Mouse (Mus musculus): ENCODE data around the gene Tmem178b. TPM values are rescaled to one million over a fixed set of nuclear protein-coding genes. Genes with fewer than 3 reads are reported as not detected.
A peak's percentile ranks its signal among the peaks of the same experiment; 100 is the strongest.

Tmem178b gene
- polyA plus RNA-seq, 1 experiment from 2014 or later = 7.1 TPM

DNA sequence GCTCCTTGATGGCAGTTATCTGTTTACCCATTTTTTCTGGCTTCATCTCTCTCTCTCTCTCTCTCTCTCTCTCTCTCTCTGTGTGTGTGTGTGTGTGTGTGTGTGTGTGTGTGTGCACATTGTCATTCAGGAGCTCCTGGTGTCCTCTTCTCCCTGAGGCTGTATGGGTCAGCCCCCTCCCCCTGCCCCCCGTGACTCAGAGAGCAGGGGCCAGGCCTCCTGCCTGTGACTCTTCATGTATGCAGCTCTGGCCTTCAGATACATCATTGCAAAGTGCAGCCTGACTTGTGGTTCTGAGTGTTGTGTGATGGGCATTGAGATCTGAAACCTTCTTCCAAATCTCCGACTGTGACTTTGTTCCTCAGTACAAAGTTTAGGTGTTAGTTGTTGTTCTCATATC lies 237.7 kb downstream of the Tmem178b start:
- WGBS = 84% methylated on average over 2 of the region's 2 CpGs
- no peak for ATAC-seq (ENCODE audit: low FRiP score)
- H3K27me3 ChIP-seq (ENCODE audit: control insufficient read depth, insufficient read depth, low read length) = no peaks in the 10 kb centered on the region
- no peak overlapping the region for H3K4me3 ChIP-seq (ENCODE audit: low read depth, low read length)
- H3K9me3 ChIP-seq (ENCODE audit: control insufficient read depth, low read length) = no peaks in the 10 kb centered on the region
- no peak for DNase-seq (ENCODE audit: low spot score, missing footprints)
- no peaks in the 10 kb centered on the region for H3K36me3 ChIP-seq (ENCODE audit: control insufficient read depth, insufficient read depth, low read length)
- no peak overlapping the region for H3K9ac ChIP-seq (ENCODE audit: low read length)
- H3K4me2 ChIP-seq = no peak overlapping the region
- peaks cover 4% of the 10 kb centered on the region; the same call in 1 of the 2 replicates for H3K4me1 ChIP-seq (ENCODE audit: control insufficient read depth, insufficient read depth, low read length)
- no peak overlapping the region for H3K27ac ChIP-seq (ENCODE audit: low read depth, low read length)

DNA sequence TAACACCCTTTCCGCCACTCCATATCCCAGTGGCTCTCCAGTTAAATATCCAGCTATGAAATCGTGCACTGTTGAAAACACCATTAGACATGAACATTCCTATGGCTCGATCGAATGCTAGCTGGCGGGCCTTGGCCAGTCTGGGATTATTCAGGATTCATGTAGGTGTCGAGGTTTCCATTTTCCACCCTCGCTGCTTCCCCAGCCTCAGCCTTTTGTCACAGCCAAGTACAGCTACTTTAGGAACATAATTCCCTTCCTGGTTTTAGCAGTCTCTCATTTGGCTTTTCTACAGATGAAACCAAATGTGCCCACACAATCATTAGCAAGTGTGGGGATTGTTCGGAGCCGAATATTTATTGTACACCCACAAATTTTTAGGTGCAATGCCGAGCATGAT lies 239.4 kb downstream of the Tmem178b start:
- Histone ChIP-seq H3K4me1 (ENCODE audit: control insufficient read depth, insufficient read depth, low read length) (peaks cover 6% of the 10 kb centered on the region; the same call in 1 of the 2 replicates), H3K36me3 (ENCODE audit: control insufficient read depth, insufficient read depth, low read length) (no peaks in the 10 kb centered on the region), H3K4me2 (no peak overlapping the region), H3K27ac (ENCODE audit: low read depth, low read length) (no peak overlapping the region), H3K9me3 (ENCODE audit: control insufficient read depth, low read length) (no peaks in the 10 kb centered on the region), H3K27me3 (ENCODE audit: control insufficient read depth, insufficient read depth, low read length) (no peaks in the 10 kb centered on the region), H3K9ac (ENCODE audit: low read length) (no peak overlapping the region), H3K4me3 (ENCODE audit: low read depth, low read length) (no peak overlapping the region)
- ATAC-seq (ENCODE audit: low FRiP score) (no peak), DNase-seq (ENCODE audit: low spot score, missing footprints) (no peak)
- 90% methylated on average over 10 of the region's 10 CpGs for WGBS

DNA sequence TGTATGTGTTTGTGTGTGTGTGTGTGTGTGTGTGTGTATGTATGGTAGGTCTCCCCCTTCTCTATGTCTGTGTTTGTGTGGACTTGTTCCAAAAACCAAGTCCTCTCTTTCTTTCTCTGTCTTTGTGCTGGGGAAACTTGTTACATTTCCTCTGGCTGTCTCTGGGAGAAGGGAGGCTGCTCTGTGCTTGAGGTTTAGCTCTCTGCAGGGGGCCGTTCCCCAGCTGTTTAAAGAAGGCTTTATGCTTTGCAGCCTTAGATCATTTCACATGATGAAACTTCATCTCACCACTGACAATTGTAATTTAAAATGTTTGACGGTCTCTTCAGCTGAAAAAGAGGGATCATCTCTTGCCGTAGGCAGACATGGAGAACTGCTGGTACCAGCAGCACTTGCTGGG lies 243.2 kb downstream of the Tmem178b start:
- no peaks in the 10 kb centered on the region for H3K27me3 ChIP-seq (ENCODE audit: control insufficient read depth, insufficient read depth, low read length)
- ATAC-seq (ENCODE audit: low FRiP score) (no peak), DNase-seq (ENCODE audit: low spot score, missing footprints) (peak; percentile 31)
- no peak overlapping the region for H3K9ac ChIP-seq (ENCODE audit: low read length)
- 48% methylated on average over 3 of the region's 3 CpGs for WGBS
- H3K9me3 ChIP-seq (ENCODE audit: control insufficient read depth, low read length) = no peaks in the 10 kb centered on the region
- H3K27ac ChIP-seq (ENCODE audit: low read depth, low read length) = no peak overlapping the region
- no peak overlapping the region for H3K4me2 ChIP-seq
- H3K36me3 ChIP-seq (ENCODE audit: control insufficient read depth, insufficient read depth, low read length) = no peaks in the 10 kb centered on the region
- H3K4me1 ChIP-seq (ENCODE audit: control insufficient read depth, insufficient read depth, low read length) = peaks cover 6% of the 10 kb centered on the region; the same call in 1 of the 2 replicates
- H3K4me3 ChIP-seq (ENCODE audit: low read depth, low read length) = no peak overlapping the region

DNA sequence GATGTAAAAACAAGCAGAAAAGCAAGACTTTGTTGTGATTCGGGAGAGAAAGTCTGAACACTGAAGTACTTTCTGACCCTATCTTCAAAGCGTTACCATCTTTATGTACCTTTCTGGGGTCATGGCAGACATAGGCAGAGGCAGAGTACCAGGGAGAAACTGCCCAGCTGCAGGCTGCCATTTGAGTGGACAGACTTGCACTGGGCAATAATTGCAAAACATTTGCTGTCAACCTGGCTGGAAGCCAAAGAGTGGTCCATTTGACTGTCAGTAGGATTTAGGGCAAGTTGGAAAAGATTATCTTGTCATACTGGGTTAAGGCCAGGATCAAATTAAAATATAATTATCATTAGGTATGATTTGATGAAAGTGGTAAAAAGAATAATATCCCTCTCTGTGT lies 247.1 kb downstream of the Tmem178b start:
- no peaks in the 10 kb centered on the region for H3K27me3 ChIP-seq (ENCODE audit: control insufficient read depth, insufficient read depth, low read length)
- peak; percentile 60 for DNase-seq (ENCODE audit: low spot score, missing footprints)
- WGBS = 60% methylated on average over 2 of the region's 2 CpGs
- H3K27ac ChIP-seq (ENCODE audit: low read depth, low read length) = no peak overlapping the region
- no peak overlapping the region for H3K4me2 ChIP-seq
- H3K36me3 ChIP-seq (ENCODE audit: control insufficient read depth, insufficient read depth, low read length) = no peaks in the 10 kb centered on the region
- H3K9me3 ChIP-seq (ENCODE audit: control insufficient read depth, low read length) = no peaks in the 10 kb centered on the region
- ATAC-seq (ENCODE audit: low FRiP score) = no peak
- no peak overlapping the region for H3K9ac ChIP-seq (ENCODE audit: low read length)
- peaks cover 8% of the 10 kb centered on the region; the same call in 1 of the 2 replicates for H3K4me1 ChIP-seq (ENCODE audit: control insufficient read depth, insufficient read depth, low read length)
- H3K4me3 ChIP-seq (ENCODE audit: low read depth, low read length) = no peak overlapping the region

DNA sequence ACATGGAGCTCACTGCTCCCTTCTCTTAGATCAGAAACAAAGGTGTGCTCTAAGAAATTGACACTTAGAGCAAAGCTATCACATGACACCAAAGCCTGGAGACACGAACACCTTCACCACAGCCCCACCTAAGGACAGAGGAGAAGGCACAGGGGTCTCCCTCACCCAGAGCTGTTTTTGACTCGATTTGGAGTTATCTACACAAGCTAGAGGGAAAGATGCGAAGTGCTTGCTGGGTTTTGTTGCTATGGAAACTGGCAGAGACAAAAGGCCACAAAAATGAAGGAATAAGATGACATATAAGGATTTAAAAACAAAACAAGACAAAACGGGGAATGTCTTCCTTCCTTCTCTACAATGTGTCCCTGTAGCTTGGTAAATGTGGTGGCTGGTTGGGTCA lies 248.4 kb downstream of the Tmem178b start:
- H3K9me3 ChIP-seq (ENCODE audit: control insufficient read depth, low read length) = no peaks in the 10 kb centered on the region
- peaks cover 5% of the 10 kb centered on the region; the same call in 1 of the 2 replicates for H3K4me1 ChIP-seq (ENCODE audit: control insufficient read depth, insufficient read depth, low read length)
- H3K4me3 ChIP-seq (ENCODE audit: low read depth, low read length) = no peak overlapping the region
- no peak overlapping the region for H3K4me2 ChIP-seq
- DNase-seq (ENCODE audit: low spot score, missing footprints) = peak; percentile 75
- H3K27ac ChIP-seq (ENCODE audit: low read depth, low read length) = no peak overlapping the region
- no peaks in the 10 kb centered on the region for H3K27me3 ChIP-seq (ENCODE audit: control insufficient read depth, insufficient read depth, low read length)
- H3K36me3 ChIP-seq (ENCODE audit: control insufficient read depth, insufficient read depth, low read length) = no peaks in the 10 kb centered on the region
- ATAC-seq (ENCODE audit: low FRiP score) = no peak
- H3K9ac ChIP-seq (ENCODE audit: low read length) = no peak overlapping the region
- 41% methylated on average over 4 of the region's 4 CpGs for WGBS

DNA sequence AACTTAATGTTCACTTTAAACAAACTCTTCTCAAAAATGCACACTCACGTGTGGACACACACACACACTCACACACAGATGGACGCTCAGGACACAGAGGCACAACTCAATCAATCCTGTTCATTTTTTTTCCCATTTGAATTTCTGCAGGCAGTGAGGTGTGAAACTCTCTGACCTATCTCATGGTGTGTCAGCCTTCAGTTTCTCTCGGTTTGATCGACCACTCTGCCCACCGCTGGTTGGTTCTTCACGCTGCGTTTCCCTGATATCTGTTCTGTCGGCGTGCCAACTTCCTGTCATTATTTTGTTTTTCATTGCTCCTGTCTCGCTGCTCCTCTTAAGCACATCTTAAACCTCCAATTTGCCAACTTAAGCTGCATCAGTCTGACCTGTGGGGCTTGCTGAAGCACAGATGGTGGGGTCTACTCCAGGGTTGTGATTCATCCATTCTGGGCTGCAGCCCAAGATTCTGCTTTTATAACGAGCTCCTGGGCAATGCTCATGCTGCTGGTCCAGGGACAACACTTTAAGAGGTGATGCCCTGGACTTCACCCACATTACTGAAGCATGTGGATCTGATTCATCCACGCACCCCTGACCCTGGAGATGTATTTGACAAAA lies 250.1 kb downstream of the Tmem178b start:
- no peaks in the 10 kb centered on the region for H3K9me3 ChIP-seq (ENCODE audit: control insufficient read depth, low read length)
- no peak overlapping the region for H3K9ac ChIP-seq (ENCODE audit: low read length)
- H3K4me3 ChIP-seq (ENCODE audit: low read depth, low read length) = no peak overlapping the region
- no peak for ATAC-seq (ENCODE audit: low FRiP score)
- H3K27me3 ChIP-seq (ENCODE audit: control insufficient read depth, insufficient read depth, low read length) = no peaks in the 10 kb centered on the region
- peak; percentile 70 for DNase-seq (ENCODE audit: low spot score, missing footprints)
- WGBS = 94% methylated on average over 12 of the region's 12 CpGs
- no peak overlapping the region for H3K27ac ChIP-seq (ENCODE audit: low read depth, low read length)
- H3K4me1 ChIP-seq (ENCODE audit: control insufficient read depth, insufficient read depth, low read length) = peaks cover 5% of the 10 kb centered on the region; the same call in 1 of the 2 replicates
- no peaks in the 10 kb centered on the region for H3K36me3 ChIP-seq (ENCODE audit: control insufficient read depth, insufficient read depth, low read length)
- no peak overlapping the region for H3K4me2 ChIP-seq

DNA sequence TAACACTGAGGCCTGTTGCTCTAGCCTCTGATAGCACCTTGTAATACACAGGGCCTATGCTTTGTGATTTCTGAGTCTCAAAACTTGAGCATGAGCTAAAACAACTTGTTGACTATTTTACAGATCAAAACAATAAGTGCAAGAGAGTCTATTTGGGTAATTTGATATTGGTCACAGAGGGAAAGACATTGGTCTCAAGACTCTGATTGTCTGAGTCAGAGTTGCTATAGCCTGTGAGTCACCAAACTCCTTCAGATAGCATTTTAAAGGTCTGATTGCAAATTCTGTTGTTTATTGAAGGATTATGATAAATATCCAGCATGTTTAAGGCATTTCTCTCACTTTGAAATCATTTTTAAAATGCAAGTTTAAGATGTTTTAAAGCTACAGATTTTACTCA lies 250.9 kb downstream of the Tmem178b start:
- Histone ChIP-seq H3K4me3 (ENCODE audit: low read depth, low read length) (no peak overlapping the region), H3K4me2 (no peak overlapping the region), H3K36me3 (ENCODE audit: control insufficient read depth, insufficient read depth, low read length) (no peaks in the 10 kb centered on the region), H3K4me1 (ENCODE audit: control insufficient read depth, insufficient read depth, low read length) (peaks cover 5% of the 10 kb centered on the region; the same call in 1 of the 2 replicates), H3K27ac (ENCODE audit: low read depth, low read length) (no peak overlapping the region), H3K9ac (ENCODE audit: low read length) (no peak overlapping the region), H3K27me3 (ENCODE audit: control insufficient read depth, insufficient read depth, low read length) (no peaks in the 10 kb centered on the region), H3K9me3 (ENCODE audit: control insufficient read depth, low read length) (no peaks in the 10 kb centered on the region)
- no peak for DNase-seq (ENCODE audit: low spot score, missing footprints)
- ATAC-seq (ENCODE audit: low FRiP score) = no peak

DNA sequence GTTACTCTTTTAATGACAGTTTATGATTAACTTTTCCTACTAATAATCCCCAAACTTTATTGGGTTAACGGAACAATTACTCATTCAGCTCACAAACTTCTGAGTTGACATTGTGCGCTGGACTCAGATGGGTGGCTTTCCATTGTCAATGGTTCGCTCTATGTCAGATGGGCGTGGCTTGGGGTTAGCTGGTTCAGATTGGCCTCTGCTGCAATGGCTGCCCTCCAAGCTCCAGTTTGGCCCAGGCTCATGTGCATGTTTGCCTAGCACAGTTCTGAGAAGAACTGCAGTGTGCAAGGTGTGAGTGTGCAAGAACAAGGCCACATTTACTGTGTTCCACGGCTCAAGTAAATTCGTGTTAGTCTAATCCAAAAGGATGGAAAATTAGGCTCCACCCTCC lies 255.6 kb downstream of the Tmem178b start:
- H3K9ac ChIP-seq (ENCODE audit: low read length) = no peak overlapping the region
- no peaks in the 10 kb centered on the region for H3K36me3 ChIP-seq (ENCODE audit: control insufficient read depth, insufficient read depth, low read length)
- H3K4me3 ChIP-seq (ENCODE audit: low read depth, low read length) = no peak overlapping the region
- H3K27ac ChIP-seq (ENCODE audit: low read depth, low read length) = no peak overlapping the region
- whole genome bisulfite sequencing = 87% methylated on average over 6 of the region's 6 CpGs
- DNase-seq (ENCODE audit: low spot score, missing footprints) (no peak), ATAC-seq (ENCODE audit: low FRiP score) (no peak)
- H3K4me1 ChIP-seq (ENCODE audit: control insufficient read depth, insufficient read depth, low read length) = no peaks in the 10 kb centered on the region
- no peaks in the 10 kb centered on the region for H3K9me3 ChIP-seq (ENCODE audit: control insufficient read depth, low read length)
- H3K4me2 ChIP-seq = no peak overlapping the region
- H3K27me3 ChIP-seq (ENCODE audit: control insufficient read depth, insufficient read depth, low read length) = no peaks in the 10 kb centered on the region

DNA sequence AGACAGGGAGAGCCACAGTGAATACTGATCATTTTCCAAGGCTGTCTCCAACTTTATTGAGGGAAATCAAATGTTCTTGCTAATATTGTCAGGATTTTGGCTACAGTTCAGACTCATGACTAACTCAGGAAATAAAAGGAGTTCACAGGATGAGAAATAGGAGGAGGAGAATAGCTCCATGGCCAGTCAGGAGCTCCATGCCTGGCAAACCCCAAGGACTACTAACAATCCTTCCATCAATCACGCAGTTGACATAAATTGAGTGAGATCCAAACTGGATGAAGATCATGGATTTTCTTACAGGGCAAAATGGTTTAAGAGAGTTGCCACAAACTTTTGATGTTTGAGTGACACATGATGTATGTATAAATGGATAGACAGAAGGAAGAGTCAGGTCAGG lies 258.9 kb downstream of the Tmem178b start:
- H3K4me3 ChIP-seq (ENCODE audit: low read depth, low read length) = no peak overlapping the region

More for the DNA sequence above, 258.9 kb downstream of the Tmem178b start:
- ATAC-seq (ENCODE audit: low FRiP score) (no peak), DNase-seq (ENCODE audit: low spot score, missing footprints) (no peak)
- no peaks in the 10 kb centered on the region for H3K36me3 ChIP-seq (ENCODE audit: control insufficient read depth, insufficient read depth, low read length)
- H3K9ac ChIP-seq (ENCODE audit: low read length) = no peak overlapping the region
- WGBS = 88% methylated on average over 1 of the region's 1 CpGs
- H3K27ac ChIP-seq (ENCODE audit: low read depth, low read length) = no peak overlapping the region
- H3K9me3 ChIP-seq (ENCODE audit: control insufficient read depth, low read length) = no peaks in the 10 kb centered on the region
- no peak overlapping the region for H3K4me2 ChIP-seq
- H3K4me1 ChIP-seq (ENCODE audit: control insufficient read depth, insufficient read depth, low read length) = no peaks in the 10 kb centered on the region
- no peaks in the 10 kb centered on the region for H3K27me3 ChIP-seq (ENCODE audit: control insufficient read depth, insufficient read depth, low read length)
